Mouse (Mus musculus) limb, embryonic 11.5 days (tissue): ENCODE measurements around the gene Klhl36. TPM values are rescaled to one million over a fixed set of nuclear protein-coding genes. Genes with fewer than 3 reads are reported as not detected.
A peak's percentile ranks its signal among the peaks of the same experiment; 100 is the strongest.

ENCODE experiments used
- ATAC-seq: fragments of 200-750 bp; cut with Nextera tagmentation; 2 replicates; pipeline ENCODE4 v1.8.0; 2017; ENCODE audit warnings: low read depth; ENCODE audit not compliant: insufficient number of reproducible peaks, low FRiP score, low TSS enrichment
- DNase-seq: peaks from one replicate; pipeline ENCODE4 v3.0.0-alpha.2; 2015; ENCODE audit warnings: low spot score
- H3K27ac ChIP-seq: fragments of 300-500 bp; sonication (generic); replicated peaks from 2 replicates; pipeline ENCODE4 v1.5.1; 2014; ENCODE audit warnings: low read depth, mild to moderate bottlenecking, low read length
- H3K27me3 ChIP-seq: fragments of 300-500 bp; sonication (generic); 2 replicates; pipeline ENCODE4 v1.6.1; 2014; ENCODE audit warnings: mild to moderate bottlenecking, low read length, mixed read lengths; ENCODE audit not compliant: control insufficient read depth, insufficient read depth
- H3K36me3 ChIP-seq: fragments of 300-500 bp; sonication (generic); 2 replicates; pipeline ENCODE4 v1.6.1; 2014; ENCODE audit warnings: mild to moderate bottlenecking, low read length, moderate library complexity, mixed read lengths; ENCODE audit not compliant: control insufficient read depth, insufficient read depth
- H3K4me1 ChIP-seq: fragments of 300-500 bp; sonication (generic); 2 replicates; pipeline ENCODE4 v1.6.1; 2014; ENCODE audit warnings: low read length, mixed read lengths; ENCODE audit not compliant: control insufficient read depth, insufficient read depth
- H3K4me2 ChIP-seq: fragments of 300-500 bp; sonication (generic); 2 replicates; pipeline ENCODE4 v1.6.1; 2014; ENCODE audit warnings: low read depth, mild to moderate bottlenecking, moderate library complexity; ENCODE audit not compliant: severe bottlenecking
- H3K4me3 ChIP-seq: fragments of 300-500 bp; sonication (generic); 2 replicates; pipeline ENCODE4 v1.5.1; 2014; ENCODE audit warnings: low read depth, low read length
- H3K9ac ChIP-seq: fragments of 300-500 bp; sonication (generic); 2 replicates; pipeline ENCODE4 v1.6.1; 2014; ENCODE audit warnings: mild to moderate bottlenecking, low read length
- H3K9me3 ChIP-seq: fragments of 300-500 bp; sonication (generic); 2 replicates; pipeline ENCODE4 v1.6.1; 2016; ENCODE audit warnings: low read length; ENCODE audit not compliant: control insufficient read depth
- WGBS: fragments of 180-500 bp; shearing (Covaris S2); extraction: QIAGEN DNeasy Blood & Tissue Kit; methylation state at CpG from one replicate; pipeline ENCODE4 v1.1.7; 2014; 5-methylcytosine and 5-hydroxymethylcytosine counted together
- polyA plus RNA-seq: library from polyadenylated mRNA; unstranded; fragments of >200 nt; fragmentation: Nextera tagmentation; extraction: Ambion mirVana; gene quantifications from 2 replicates; pipeline ENCODE4 v1.2.1, GENCODE M21; 2014

Klhl36 gene
- polyA plus RNA-seq, result 5.3 and 6.6 TPM in 2 replicates

DNA sequence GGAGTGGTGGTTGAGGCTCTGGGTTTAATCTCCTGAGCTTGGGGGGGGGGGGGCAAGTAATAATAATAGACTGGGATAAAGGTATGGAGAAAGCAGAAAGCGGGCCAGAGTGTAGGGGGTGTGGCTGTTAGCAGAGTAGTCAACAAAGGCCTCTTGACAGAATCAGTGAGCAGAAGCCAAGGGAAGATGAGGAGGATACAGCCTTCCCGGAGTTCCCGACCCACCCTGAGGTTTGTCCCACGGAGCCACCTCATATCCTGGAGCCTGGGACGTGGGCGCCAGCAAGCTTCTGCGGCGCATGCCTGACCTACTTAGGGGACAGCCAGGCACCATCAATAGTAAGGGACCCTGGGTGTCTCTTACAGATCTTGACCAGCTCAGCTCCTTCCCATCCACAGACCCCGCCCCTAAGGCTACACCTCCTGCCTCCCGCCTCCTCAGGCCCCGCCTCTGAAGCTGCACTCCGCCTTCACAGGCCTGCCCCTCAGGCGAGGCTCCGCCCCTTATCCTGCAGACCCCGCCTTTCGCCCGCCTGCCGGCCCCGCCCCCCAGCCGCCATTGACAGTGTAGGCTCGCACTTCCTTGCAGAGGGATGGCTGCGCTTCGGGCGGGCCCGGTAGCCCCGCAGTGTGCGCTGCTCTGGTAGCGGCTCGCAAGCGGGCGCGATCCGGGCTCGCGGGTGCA lies at the start of gene Klhl36:
Gene Klhl36, plus strand, starts transcription at position 561 of the 684 bp plus-strand sequence.
- DNase-seq (peak; percentile 98), ATAC-seq (peak; percentile 94)
- H3K27me3 ChIP-seq, result peaks cover 7% of the 10 kb centered on the region
- peak within 1 kb of the TSS; percentile 60 for H3K9ac ChIP-seq
- 0 out of 2 replicates have a peak, but pooled peaks cover 4% of the 10 kb centered on the region for H3K4me1 ChIP-seq
- H3K36me3 ChIP-seq, result no peaks in the 10 kb centered on the region
- H3K27ac ChIP-seq, result no peak within 1 kb of the TSS
- peak within 1 kb of the TSS; percentile 74 for H3K4me3 ChIP-seq
- peak within 1 kb of the TSS; percentile 91 for H3K4me2 ChIP-seq
- H3K9me3 ChIP-seq, result no peaks in the 10 kb centered on the region
- under 1% methylated on average over 35 of the region's 35 CpGs for WGBS

DNA sequence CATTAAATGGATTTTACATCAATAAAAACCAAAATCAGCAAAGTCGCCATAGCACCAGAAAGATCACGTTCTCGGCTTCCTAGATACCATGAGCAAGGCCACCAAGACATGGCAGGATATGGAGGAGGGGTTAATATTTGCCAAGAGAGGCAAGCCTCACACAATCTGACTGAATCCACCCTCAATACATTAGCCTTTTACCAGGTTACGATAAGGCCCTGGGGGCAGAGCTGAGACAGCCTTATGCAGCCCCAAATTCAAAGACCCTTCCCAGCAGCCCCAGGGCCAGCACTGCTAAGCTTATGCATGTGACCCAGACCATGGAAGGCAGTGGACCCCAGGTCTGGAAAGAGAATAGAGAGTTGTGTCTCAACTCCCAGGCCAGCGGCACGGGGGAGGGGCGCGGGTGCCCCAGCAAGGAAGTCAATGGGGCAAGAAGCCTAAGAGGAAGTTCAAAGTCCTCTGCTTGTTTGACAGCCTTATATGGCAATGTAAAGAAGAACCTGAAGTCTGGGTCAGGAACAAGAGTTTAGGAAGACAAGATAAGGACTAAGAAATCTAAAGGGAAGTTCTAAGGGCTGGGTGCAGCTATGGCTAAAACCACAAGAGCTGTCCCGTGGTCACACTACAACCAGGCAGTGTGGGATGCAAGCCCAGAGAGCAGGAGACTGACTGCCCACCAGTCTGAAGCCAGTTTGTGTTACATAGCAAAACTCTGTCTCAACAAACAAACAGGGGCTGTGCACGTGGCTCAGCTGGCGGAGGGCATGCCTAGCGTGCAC lies 49.2 kb upstream of the Klhl36 start:
- Histone ChIP-seq H3K4me1 (0 out of 2 replicates have a peak, but pooled peaks cover 3% of the 10 kb centered on the region), H3K4me3 (no peak overlapping the region), H3K4me2 (no peak overlapping the region), H3K9me3 (no peaks in the 10 kb centered on the region), H3K36me3 (no peaks in the 10 kb centered on the region; the same call in 1 of the 2 replicates), H3K27me3 (no peaks in the 10 kb centered on the region), H3K9ac (no peak overlapping the region), H3K27ac (no peak overlapping the region)
- DNase-seq (no peak), ATAC-seq (no peak)
- WGBS, result 83% methylated on average over 12 of the region's 12 CpGs

- DNase-seq (no peak), ATAC-seq (no peak)
- Histone ChIP-seq H3K9ac (no peak overlapping the region), H3K4me2 (no peak overlapping the region), H3K36me3 (0 out of 2 replicates have a peak, but pooled peaks cover 2% of the 10 kb centered on the region), H3K4me1 (0 out of 2 replicates have a peak, but pooled peaks cover 3% of the 10 kb centered on the region), H3K27me3 (no peaks in the 10 kb centered on the region), H3K9me3 (no peaks in the 10 kb centered on the region), H3K4me3 (no peak overlapping the region), H3K27ac (no peak overlapping the region)
- WGBS, result 78% methylated on average over 6 of the region's 6 CpGs
Measured at GRCm38 (mm10) chr8:119816219-119816618, 45.8 kb upstream of the Klhl36 start.

DNA sequence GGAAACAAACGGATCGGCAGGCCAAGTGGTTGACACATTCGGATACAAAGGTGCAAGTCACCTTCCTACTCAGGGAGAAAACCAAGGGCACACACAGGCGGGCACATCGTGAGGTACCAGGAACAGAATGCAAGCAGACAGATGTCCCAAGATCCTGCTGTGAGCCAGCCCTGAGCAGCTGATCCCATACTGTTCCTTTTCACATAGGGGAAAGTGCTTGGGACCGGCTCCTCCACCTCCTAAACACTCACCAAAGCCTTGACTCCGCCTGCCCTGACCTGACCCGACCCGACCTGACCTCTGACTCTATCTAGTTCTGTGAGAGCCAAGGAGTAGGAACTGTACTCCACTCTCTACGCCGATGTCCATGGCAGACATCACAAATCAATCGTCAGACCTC lies 44.6 kb upstream of the Klhl36 start:
- no peak overlapping the region for H3K27ac ChIP-seq
- ATAC-seq, result no peak
- no peak overlapping the region for H3K4me2 ChIP-seq
- DNase-seq, result no peak
- H3K9ac ChIP-seq, result no peak overlapping the region
- H3K9me3 ChIP-seq, result no peaks in the 10 kb centered on the region
- peaks cover 2% of the 10 kb centered on the region; the same call in 1 of the 2 replicates for H3K36me3 ChIP-seq
- no peak overlapping the region for H3K4me3 ChIP-seq
- H3K27me3 ChIP-seq, result no peaks in the 10 kb centered on the region
- 30% methylated on average over 12 of the region's 12 CpGs for WGBS
- H3K4me1 ChIP-seq, result 0 out of 2 replicates have a peak, but pooled peaks cover 3% of the 10 kb centered on the region

DNA sequence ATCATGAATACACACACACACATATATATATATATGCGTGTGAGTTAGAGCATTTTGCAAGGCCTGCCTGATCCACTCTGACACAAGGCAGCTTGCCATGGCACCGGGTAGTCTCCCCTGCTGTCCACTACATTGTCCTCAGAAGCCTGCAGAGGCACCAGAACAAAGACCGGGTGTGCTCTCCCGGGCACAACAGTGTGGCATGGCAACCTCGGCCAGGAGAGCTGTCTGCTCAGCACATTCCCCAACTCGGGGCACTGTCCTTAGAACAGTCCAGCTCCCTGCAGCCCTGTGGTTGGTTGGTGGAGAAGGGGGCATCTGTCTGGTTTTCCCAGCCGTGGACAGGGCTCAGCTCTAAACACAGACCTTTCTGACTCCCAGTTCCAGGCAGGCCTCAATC lies 42.8 kb upstream of the Klhl36 start:
- H3K9ac ChIP-seq, result no peak overlapping the region
- H3K4me2 ChIP-seq, result no peak overlapping the region
- 81% methylated on average over 7 of the region's 7 CpGs for WGBS
- H3K36me3 ChIP-seq, result peaks cover 2% of the 10 kb centered on the region
- no peaks in the 10 kb centered on the region for H3K27me3 ChIP-seq
- no peak for ATAC-seq
- no peak overlapping the region for H3K27ac ChIP-seq
- no peak overlapping the region for H3K4me3 ChIP-seq
- no peak for DNase-seq
- H3K9me3 ChIP-seq, result no peaks in the 10 kb centered on the region
- no peaks in the 10 kb centered on the region for H3K4me1 ChIP-seq

DNA sequence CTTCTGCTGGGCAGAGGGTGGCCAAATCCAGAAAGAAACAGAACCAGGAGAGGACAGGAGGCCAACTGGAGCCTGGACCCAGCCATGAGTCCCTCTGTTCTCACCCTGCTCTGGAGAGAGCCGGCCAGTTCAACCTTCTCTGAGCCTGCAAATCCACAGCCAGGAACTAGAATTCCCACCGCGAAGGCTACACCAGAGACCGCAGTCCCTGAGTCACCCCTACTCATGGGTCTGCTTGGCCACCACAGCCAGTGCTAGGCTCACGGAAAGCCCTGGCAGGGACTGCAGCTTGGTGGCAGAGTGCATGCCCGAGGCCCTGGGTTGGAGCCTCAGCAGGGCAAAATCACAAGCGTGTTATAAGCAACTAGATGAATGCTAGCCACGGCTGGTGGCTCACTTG lies 42.1 kb upstream of the Klhl36 start:
- Histone ChIP-seq H3K4me2 (no peak overlapping the region), H3K4me1 (no peaks in the 10 kb centered on the region), H3K4me3 (no peak overlapping the region), H3K9ac (no peak overlapping the region), H3K27ac (no peak overlapping the region), H3K36me3 (peaks cover 2% of the 10 kb centered on the region), H3K9me3 (no peaks in the 10 kb centered on the region), H3K27me3 (no peaks in the 10 kb centered on the region)
- no peak for ATAC-seq
- DNase-seq, result no peak
- WGBS, result 89% methylated on average over 8 of the region's 8 CpGs

- no peaks in the 10 kb centered on the region for H3K27me3 ChIP-seq
- DNase-seq (no peak), ATAC-seq (no peak)
- no peaks in the 10 kb centered on the region for H3K9me3 ChIP-seq
- H3K27ac ChIP-seq, result no peak overlapping the region
- 93% methylated on average over 6 of the region's 6 CpGs for WGBS
- H3K4me3 ChIP-seq, result no peak overlapping the region
- H3K4me2 ChIP-seq, result no peak overlapping the region
- no peak overlapping the region for H3K9ac ChIP-seq
- H3K4me1 ChIP-seq, result no peaks in the 10 kb centered on the region
- peaks cover 2% of the 10 kb centered on the region for H3K36me3 ChIP-seq
Measured at GRCm38 (mm10) chr8:119821691-119822090, 40.4 kb upstream of the Klhl36 start.

- Histone ChIP-seq H3K9me3 (no peaks in the 10 kb centered on the region), H3K27me3 (no peaks in the 10 kb centered on the region), H3K9ac (no peak overlapping the region), H3K27ac (no peak overlapping the region), H3K4me1 (no peaks in the 10 kb centered on the region), H3K4me3 (no peak overlapping the region), H3K36me3 (peaks cover 2% of the 10 kb centered on the region), H3K4me2 (no peak overlapping the region)
- ATAC-seq, result no peak
- DNase-seq, result no peak
- WGBS, result 94% methylated on average over 9 of the region's 9 CpGs
Measured at GRCm38 (mm10) chr8:119823278-119823677, 38.8 kb upstream of the Klhl36 start.
